Mouse (Mus musculus) c-Kit-positive CD71-positive TER-119-negative erythroid progenitor cells, embryonic 14.5 days (primary cell): ENCODE results near the gene Dusp9.

Experiments
- DNase-seq: peaks from one replicate; pipeline ENCODE4 v3.0.0-alpha.2; 2013; ENCODE audit warnings: low read depth

Dusp9 gene

DNA sequence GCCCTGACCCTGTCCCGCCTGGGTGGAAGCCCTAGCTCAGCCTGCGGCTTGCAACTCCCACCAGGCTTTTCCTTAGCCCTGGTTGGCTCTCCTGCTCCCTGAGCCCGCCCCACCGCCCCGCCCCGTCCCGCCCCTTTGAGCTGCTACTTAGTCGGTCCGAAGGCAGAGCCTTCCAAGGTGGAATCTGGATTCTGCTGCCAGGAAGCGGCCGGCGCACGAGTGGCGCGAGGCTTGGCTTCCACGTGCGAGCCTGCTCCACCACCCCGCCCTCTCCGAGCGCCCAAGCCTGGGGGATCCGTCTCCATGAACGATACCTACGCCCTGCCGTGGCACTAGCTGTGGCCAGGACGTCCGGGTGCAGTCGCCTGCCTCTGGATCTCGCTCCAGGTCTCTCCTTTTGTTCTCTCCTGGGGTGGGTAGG, at the start of gene Dusp9:
Gene Dusp9, plus strand, starts transcription at position 165 of the 421 bp plus-strand sequence.
- DNase-seq, result peak; percentile 24

DNA sequence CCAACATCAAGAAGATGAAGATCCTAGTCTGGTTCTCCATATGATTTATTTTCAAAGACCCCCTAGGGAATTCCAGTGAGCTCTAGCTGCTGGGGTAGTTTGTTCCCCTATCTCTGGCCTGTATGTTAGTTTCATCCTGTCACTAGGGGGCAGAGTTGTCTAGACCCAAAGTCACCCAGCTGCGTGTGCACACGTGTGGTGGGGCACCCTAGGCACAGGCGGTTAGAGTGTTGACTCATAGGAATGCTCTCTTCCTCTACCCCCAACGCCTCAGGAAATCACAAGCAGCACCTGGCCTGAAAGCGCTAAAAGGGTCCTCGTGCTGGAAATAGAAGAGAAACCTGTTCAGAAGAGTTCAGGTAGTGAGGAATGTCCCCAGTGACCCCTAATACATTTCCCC, 46.0 kb upstream of the Dusp9 start:
- no peak for DNase-seq

DNA sequence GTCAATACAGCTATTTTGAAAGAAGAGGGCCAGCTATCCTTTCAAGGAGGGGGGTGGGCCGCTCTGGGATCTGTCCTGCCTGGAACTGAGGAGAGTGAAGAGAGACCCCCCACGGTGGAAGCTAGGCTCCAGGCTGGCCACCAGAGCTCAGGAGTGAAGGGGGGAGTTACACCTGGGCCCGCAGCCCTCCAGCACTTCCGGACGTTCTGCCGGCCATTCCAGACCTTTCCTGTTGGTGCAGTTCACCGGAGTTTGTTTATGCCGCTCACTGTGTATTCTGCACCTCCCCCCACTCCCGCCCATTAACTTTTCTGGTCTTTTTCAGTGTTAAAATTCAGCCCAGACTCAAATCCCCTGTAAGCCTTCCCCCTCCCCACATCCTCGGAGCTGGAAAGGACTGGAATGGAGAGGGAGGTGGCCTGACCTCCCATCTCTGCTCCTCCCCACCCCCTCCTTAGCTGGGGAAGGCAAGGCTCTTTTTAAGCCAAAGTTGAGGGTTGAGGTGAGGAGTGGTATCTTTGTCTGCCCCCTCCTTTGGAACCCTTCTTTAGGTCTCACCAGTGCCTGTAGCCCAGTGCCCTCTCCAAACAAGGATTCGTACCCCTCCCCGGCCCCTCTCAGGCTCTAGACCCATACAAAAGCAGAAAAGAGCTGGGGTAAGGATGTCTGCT, 44.6 kb upstream of the Dusp9 start:
- DNase-seq, result no peak

DNA sequence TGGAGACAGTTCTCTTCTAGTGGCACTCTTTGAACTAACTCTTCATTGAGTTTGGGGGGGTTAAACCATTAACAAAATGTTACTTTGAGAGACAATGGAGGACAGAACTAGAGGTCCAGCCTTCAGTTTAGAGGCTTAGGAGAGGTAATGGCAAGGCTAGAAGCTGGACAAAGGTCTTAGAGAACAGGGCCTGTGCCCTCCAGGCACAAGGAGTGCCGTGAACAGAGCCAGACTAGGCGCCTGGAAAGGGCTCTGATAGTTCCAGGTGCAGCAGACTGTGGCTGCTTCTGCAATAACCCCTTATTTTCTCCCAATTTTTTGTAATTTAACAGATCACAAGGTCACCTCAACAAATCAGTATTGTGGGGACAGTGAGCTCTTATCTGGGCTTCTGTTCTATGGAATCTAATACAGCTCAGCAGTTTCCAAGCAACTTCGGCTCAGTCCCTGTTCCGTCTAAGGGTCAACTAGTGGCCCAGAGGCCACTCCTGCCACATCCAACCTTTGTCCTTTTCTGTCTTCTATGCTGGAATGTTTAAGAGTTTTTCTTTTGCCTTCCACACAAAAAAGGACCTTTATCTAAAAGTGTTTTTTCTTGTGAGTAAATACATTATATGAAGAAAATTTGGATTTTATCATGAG, 43.8 kb upstream of the Dusp9 start:
- DNase-seq, result no peak

DNA sequence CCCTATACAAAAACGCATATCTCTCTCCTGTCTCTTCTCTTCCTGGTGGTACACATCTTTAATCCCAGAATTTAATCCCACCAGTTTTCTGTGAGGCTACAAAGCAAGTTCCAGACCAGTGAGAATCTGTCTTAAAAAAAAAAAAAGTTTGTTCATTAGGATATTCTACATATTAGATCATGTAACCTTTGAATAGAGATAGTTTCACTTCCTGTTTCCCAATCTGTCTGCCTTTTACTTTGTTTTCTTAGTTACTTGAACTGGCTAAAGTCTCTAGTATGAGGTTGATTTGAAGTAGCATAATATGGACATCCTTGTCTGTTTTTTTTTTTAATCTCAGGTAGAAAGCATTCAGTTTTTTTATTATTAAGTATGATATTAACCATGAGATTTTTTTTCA, 37.8 kb upstream of the Dusp9 start:
- DNase-seq, result no peak

DNA sequence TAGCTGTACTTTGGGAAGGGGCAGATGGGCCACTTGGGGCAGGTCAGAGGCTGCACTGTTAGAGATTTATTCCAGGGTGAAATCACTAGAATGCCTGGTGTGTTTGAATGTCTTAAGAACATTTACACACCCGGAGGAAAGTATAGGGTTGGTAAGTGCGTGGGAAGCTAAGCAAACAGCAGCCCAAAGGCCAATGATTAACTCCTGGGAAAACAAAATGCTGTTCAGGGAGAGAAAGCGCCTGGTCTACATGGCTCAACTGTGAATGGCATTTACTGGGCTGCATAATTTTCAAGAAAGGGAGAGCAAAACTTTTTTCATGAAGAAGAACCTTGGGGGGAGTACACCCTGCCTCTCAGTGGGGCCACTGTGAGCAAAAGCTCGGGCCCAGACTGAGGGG, 25.6 kb upstream of the Dusp9 start:
- DNase-seq, result no peak

DNA sequence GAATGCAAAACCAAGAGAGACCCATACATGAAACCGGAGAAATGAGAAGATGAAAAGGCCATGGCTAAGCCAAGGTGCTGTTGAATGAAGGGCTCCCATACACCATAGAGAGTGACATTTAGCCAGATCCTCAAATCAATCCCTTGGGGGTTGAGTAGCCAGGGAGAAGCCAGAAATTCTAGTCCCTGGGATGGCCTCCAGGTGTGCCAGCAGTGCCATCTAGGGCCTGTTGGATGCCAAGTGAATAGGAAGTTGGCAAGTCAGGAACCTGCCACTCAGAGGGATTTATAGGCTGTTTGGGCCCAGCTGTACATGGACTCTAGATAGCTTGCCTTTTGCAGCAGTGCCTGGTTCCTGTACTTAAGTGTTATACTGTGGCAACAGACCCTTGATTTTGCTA, 23.3 kb upstream of the Dusp9 start:
- DNase-seq, result no peak

DNA sequence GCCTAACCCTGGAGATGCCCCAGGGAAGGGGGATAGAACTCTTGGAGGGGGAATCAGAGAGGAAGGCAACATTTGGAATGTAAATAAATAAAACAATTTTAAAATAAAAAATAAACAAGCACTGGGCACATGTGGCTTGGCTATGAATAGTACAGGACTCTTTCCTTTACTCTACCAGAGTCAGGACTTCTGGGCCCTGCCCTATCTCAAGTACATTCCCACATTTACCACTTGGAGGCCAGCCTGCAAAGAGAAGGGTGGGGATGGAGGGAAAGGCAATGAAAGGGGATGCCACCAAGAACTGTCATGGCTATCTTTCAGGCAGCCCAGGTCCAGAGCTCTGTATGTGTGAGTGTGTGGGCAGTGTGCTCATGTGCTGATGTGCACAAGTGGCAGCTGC, 19.8 kb upstream of the Dusp9 start:
- DNase-seq, result no peak

DNA sequence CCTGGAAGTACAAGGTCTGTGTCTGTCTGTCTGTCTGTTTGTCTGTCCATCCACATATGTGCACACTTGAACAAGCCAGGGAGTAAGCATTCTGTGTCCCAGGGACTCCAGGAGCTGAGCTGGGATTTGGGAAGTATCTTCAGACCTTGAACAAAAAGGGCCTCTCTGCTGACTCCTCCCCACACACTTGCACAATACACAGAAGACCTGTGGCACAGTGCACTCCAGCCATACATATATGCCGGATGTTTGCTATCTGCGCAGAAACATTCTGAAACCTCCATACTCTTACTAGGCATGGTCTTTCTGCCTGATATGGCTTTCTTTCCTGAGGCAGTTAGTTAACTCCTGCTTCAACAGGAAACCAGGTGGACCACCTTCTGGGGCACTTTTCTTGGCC, 19.3 kb upstream of the Dusp9 start:
- DNase-seq, result no peak

DNA sequence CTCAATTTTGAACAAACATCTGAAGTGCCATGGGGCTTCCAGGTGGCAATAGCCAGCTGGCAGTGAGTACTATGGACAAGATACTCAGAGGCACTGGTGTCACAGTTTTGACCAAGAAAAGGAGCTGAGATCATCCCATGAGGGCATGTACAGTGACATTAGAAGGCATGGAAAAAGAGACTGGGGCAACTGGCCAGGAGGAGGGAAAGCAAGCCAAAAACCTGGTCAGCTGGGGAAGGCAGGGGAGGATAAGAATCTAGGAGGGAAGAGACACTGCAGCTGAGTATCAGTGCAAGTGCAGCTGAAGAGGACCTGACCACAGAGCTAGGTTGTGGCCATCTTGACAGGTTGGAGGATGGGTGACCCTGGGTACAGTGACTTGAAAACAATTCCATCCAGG, 12.2 kb upstream of the Dusp9 start:
- DNase-seq, result no peak

DNA sequence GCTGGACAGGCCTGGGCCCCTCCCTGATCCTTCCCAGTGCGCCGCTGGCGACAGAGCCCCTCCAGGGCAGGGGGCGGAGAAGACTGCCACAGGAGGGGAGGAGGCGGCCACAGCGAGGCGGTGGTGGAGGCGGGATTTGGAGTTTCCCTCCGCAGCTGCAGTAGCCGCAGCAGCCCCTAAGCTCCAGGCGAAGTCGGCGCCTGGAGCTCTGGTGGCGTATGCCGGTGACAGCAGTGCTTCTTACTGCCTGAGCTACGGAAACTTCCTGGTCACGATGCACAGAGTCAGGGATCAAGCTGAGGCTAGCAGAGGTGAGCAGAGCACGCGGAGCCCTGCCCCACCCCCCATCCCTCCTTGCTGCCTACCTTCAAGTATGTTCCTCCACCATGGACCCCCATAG, 3.8 kb upstream of the Dusp9 start:
- DNase-seq, result no peak

DNA sequence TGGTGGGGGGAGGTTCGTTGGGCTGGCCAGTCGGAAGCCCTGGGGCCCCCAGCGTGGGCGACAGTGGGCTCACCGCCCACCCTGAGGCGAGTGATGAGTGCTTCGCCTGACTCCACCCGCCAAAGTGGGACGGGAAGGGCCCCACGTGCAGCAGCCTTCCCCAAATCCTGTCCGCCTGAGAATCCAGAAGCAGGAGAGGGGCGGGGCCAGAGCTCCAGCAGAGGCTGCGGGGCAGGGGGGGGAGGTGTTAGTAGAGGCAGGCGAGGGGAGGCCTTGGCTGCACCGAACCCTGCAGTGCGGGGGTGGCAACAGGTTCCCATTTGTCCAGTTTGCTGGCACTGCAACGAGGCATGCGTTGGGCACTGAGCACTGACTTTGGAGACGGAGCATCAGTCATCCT, 1.8 kb upstream of the Dusp9 start:
- no peak for DNase-seq

DNA sequence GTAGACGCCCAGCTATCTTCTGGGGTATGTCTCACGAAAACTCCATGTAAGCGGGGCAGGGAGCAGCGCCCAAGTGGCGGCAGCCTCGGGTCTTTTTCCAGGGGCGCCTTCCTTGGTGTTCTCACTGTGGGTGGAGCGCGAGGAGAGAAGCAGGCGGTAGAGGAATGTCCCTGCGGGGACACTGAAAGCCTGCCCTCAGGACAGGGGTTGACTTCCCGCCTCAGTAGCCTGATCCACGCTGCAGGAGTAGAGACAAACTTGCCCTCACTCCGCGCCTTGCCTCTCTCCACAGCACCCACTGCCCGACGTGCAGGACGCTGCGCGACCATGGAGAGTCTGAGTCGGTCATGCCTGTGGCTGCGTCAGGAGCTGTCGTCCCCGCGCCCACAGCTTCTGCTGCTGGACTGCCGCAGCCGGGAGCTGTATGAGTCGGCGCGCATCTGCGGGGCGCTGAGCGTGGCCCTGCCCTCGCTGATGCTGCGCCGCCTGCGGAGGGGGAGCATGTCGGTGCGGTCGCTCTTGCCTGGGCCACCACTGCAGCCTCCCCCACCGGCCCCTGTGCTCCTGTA, 766 bp downstream of the Dusp9 start:
- DNase-seq, result no peak

DNA sequence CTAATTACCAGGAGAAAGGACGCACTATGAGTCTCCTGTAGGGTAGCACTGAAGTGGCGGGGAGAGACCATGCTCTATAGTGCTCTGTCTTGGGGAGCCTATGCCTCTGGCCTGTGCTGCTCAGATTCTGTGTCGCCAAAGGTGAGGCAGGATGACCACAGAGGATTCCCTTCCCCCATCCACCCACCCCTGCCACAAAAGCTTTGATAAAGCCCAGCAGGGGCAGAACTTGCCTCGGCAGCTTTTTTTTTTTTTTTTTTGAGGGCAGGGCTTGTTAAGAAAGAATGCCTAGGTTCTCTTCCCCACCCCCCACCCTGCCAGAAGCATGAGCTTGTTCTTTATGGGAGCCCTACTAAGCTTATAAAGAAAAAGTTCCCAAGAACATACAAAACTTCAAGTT, 5.9 kb downstream of the Dusp9 start:
- no peak for DNase-seq

DNA sequence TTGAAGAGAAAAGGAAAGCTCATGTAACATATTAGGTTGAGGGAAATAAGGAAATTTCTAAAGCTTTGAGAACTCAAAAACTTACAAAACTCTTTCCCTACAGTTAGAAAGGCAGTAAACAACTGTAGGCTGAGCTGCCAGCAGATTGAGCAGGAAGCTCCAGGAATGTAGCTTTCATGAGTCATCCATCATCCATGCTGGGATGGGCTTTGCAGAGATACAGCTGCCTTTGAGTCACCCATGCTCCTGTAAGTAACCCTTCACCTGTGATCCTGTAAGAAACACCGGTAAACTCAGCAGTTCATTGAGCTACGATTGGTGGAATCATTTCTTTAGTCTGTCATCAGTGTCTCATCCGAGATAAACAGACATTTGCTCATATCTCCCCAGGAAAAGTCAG, 11.7 kb downstream of the Dusp9 start:
- no peak for DNase-seq

DNA sequence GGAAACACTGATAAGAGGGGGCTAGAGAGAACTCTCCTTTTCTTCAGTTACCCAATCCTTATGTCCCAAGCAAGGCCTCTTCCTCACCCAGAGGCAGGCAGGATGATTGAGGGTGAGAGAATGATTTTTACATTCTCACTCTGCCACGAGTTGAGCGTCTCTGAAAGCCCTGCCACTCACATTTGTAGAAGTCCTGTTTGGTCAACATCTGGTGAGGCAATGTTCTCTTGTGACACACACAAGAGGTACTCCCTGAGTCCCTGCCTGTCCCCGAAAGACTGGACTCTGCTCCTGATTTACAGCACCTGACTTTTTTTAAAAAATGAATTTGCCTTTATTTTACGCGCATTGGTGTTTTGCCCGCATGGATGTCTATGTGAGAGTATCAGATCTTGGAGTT, 14.2 kb downstream of the Dusp9 start:
- DNase-seq, result no peak

DNA sequence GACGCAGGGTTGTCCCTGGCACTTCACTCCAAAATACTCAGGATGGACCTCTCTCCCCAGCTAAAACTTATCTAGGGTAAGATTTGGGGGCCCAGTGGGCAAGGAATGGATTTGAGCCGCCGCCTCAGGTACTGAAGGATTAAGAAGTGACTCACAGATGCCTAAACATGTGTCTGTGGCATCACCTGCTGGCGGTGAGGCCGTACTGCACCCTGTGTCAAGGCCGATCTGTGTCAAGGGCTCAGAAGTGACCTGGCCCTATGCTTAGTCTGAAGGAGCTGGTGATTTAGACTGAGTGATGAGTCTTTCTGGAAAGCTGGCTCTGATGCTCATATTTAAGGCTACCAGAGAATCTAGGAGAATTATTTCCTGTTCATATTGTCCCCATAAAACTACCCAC, 15.0 kb downstream of the Dusp9 start:
- DNase-seq, result peak; percentile 61

DNA sequence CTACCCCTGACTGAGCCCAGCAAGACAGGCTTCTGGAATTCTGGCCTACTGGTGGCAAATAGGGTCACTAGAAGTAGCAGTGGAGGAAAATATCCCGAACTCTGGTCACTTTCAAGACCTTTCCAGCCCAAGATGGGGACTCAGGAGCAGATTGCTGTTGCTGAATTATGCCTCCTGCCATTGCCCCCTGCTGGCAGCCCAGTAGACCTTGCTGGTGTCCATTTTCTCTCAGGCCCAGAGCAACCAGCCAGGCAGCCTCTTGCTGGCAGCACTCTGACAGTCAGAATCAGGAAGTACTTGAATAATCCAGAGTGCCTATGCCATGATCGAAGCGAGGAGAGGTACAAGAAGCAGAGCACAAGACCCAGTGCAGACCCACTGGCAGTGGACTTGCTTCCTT, 16.3 kb downstream of the Dusp9 start:
- no peak for DNase-seq

DNA sequence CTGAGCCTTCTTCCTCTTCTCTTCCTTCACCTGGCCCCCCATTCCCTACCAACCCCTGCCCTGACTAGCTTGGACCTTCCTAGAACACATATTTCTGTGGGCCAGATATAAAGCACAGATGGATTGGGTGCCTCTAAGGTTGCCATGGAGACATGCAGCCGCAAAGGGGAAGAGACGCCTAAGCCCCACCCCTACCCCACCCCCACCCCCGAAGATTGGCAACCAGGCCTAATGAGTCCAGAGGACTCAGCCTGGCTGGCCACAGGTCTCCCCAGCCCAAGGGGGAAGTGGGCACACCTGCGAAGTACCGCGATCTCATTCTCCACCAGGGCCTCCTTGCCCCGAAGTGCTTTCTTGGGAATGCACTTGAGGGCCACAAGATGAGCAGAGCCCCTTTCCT, 19.2 kb downstream of the Dusp9 start:
- no peak for DNase-seq

DNA sequence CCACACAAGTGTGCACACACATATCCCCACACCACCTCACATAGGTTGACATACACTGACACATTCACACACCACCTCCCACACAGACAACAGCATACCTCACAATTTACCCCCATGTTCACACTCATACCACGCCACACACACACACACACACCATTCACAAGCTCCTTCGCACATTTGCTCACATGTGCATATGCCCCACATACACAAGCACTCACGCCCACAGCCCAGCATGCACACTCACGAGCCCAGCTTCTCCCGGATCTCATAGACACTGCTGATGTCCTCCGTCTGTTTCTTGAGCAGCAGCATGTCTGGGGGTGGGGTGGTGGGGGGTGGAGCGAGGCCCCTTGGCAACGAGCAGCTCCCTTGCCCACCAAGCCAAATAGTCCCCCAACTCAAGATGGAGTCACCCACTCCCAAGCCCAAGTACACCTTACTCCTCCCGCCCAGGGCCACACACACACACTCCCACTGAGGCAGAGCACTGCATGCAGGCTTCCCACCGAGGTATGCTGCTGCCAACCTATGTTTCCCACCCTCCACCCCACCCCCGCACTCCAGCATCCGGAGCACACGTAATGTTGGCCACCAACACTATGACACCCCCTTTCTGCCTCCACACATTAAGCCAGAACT, 19.8 kb downstream of the Dusp9 start:
- no peak for DNase-seq

DNA sequence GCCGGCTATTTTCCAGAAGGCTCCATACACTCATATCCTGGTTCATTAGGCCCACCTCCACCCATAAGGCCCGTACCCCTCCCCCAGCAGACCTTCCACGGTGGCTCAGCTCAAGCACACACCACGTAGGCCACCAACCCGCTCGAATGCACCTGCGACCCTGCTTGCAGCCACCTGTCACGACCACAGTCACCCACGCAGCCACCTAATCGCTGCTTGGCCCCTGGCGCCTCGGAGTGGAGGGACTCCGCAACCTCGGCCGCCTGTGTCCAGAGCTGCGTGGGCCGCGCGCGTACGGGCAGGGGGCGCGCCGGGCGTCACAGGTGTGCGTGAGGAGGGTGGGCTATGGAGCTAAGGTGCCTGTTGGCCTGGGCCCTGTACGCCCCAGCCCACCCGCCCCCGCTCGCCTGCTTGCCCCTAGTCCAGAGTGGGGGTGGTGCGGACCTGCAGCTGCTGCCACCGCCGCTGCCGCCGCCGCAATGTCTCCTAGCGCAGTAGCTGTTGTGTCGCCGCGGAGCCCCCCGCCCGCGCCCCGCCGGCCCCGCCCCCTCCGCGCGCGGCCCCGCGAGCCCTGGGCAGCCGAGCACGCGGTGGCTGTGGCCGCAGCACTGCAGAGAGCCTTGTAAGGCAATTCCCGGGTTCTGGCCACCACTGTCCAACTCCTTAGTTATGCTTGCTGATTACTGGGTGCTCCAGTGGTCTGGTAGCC, 20.5 kb downstream of the Dusp9 start, which contains the start of gene Pnck:
Gene Pnck, minus strand, starts transcription at position 543 of the 709 bp plus-strand sequence.
- DNase-seq, result no peak

DNA sequence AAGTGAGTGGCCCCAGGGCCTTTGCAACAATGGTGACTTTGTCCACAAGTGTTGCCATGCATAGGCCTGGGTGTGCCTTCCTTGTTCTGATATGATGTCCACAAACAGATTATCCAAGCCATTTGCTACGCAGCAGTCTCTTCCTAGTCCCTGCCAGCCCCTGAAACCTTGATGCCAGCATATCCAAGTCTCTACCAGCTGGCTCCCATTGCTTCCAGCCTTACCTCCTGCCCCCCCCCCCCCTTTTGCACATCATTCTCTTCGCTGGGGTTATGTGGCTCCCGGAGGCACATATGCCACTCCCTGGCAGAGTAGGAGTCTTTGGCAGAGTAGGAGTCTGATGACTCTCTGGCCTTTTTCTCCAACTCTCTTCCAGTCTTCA, 21.1 kb downstream of the Dusp9 start:
- DNase-seq, result no peak

DNA sequence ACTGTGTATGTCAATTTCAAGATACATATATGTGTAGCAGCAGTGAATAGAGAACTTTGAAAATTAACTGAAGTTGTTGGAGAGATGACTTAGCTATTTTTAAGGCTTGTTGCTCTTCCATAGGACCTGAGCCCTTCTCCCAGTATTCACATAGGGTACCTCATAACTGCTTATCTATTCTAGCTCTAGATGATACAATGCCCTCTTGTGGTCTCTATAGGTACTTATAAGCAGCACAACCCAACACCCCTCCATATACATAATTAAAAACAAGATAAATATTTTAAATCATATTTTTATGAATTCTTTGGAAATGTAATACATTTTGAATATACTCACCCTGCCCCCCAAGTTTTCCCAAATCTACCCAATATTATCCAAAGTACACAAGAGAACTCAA, 23.9 kb downstream of the Dusp9 start:
- no peak for DNase-seq
